Mouse (Mus musculus) forebrain, embryonic 13.5 days (tissue): ENCODE results near the gene Gm3336. TPM values are rescaled to one million over a fixed set of nuclear protein-coding genes. Genes with fewer than 3 reads are reported as not detected.

Experiments
- ATAC-seq: fragments of 200-750 bp; cut with Nextera tagmentation; 2 replicates; pipeline ENCODE4 v1.8.0; 2017
- H3K27ac ChIP-seq: fragments of 300-500 bp; sonication (generic); 2 replicates; pipeline ENCODE4 v1.5.1; 2015; ENCODE audit warnings: inconsistent platforms, mild to moderate bottlenecking, moderate library complexity
- H3K27me3 ChIP-seq: fragments of 300-500 bp; sonication (generic); 2 replicates; pipeline ENCODE4 v1.6.1; 2015; ENCODE audit warnings: mild to moderate bottlenecking, inconsistent platforms
- H3K36me3 ChIP-seq: fragments of 300-500 bp; sonication (generic); 2 replicates; pipeline ENCODE4 v1.6.1; 2015; ENCODE audit warnings: mild to moderate bottlenecking, inconsistent platforms; ENCODE audit not compliant: poor library complexity, severe bottlenecking
- H3K4me1 ChIP-seq: fragments of 300-500 bp; sonication (generic); 2 replicates; pipeline ENCODE4 v1.6.1; 2015; ENCODE audit warnings: inconsistent platforms
- H3K4me2 ChIP-seq: fragments of 300-500 bp; sonication (generic); 2 replicates; pipeline ENCODE4 v1.6.1; 2015; ENCODE audit warnings: inconsistent platforms, mild to moderate bottlenecking, moderate library complexity
- H3K4me3 ChIP-seq: fragments of 300-500 bp; sonication (generic); 2 replicates; pipeline ENCODE4 v1.5.1; 2015; ENCODE audit warnings: mild to moderate bottlenecking, inconsistent platforms
- H3K9ac ChIP-seq: fragments of 300-500 bp; sonication (generic); 2 replicates; pipeline ENCODE4 v1.6.1; 2015; ENCODE audit warnings: mild to moderate bottlenecking, inconsistent platforms
- H3K9me3 ChIP-seq: fragments of 300-500 bp; sonication (generic); replicated peaks from 2 replicates; pipeline ENCODE4 v1.6.1; 2016; ENCODE audit warnings: inconsistent platforms
- WGBS: fragments of 180-500 bp; shearing (Covaris S2); methylation state at CpG from one replicate; pipeline ENCODE4 v1.1.7; 2015; 5-methylcytosine and 5-hydroxymethylcytosine counted together
- polyA plus RNA-seq: library from polyadenylated mRNA; unstranded; fragments of >200 nt; fragmentation: Nextera tagmentation; extraction: Ambion mirVana; gene quantifications from 2 replicates; pipeline ENCODE4 v1.2.1, GENCODE M21; 2015

Gene Gm3336
- polyA plus RNA-seq, 1 experiment from 2014 or later, result not detected

- 89% methylated on average over 24 of the region's 24 CpGs for WGBS
These were observed 37.5 kb downstream of the Gm3336 start for GRCm38 (mm10) chr8:70755661-70756475.

DNA sequence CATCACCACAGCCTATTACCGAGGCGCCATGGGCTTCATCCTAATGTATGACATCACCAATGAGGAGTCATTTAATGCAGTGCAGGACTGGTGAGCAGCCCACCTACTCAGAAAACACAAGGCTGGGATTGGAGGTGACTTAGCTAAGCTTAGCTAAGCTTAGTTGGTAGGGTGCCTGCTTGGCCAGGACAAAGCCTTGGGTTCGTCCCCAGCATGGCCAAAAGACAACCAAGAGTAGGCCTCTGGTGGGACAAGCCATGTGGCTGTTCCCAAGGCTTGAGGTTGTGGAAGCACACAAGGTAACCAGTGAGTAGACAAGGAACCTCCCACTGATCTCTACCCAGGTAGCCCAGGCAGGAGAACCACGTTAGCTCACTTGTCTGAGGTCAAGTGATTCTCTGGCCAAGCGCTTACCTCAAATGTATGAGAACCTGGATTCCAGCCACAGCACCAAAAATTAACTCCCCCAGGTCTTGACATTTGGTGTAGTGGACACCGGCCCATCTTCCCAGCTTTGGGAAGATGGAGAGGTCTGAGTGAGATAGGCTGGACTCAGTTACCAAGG is 38.2 kb downstream of the Gm3336 start:
- no peak overlapping the region for H3K4me3 ChIP-seq
- peaks cover 52% of the 10 kb centered on the region for H3K4me1 ChIP-seq
- no peaks in the 10 kb centered on the region for H3K9me3 ChIP-seq
- no peak overlapping the region for H3K4me2 ChIP-seq
- WGBS, result 90% methylated on average over 6 of the region's 6 CpGs
- H3K27me3 ChIP-seq, result no peaks in the 10 kb centered on the region
- H3K36me3 ChIP-seq, result peaks cover 22% of the 10 kb centered on the region
- H3K27ac ChIP-seq, result no peak overlapping the region
- no peak overlapping the region for H3K9ac ChIP-seq
- no peak for ATAC-seq

More at GRCm38 (mm10) chr8:70755661-70756475, 37.5 kb downstream of the Gm3336 start:
- peak overlapping the region; percentile 83; the same call in 1 of the 2 replicates for H3K27ac ChIP-seq
- peak overlapping the region; percentile 73 for H3K4me3 ChIP-seq
- H3K9me3 ChIP-seq, result no peaks in the 10 kb centered on the region
- peaks cover 52% of the 10 kb centered on the region for H3K4me1 ChIP-seq
- H3K4me2 ChIP-seq, result peak overlapping the region; percentile 93
- ATAC-seq, result no peak
- peaks cover 22% of the 10 kb centered on the region for H3K36me3 ChIP-seq
- peak overlapping the region; percentile 85 for H3K9ac ChIP-seq
- no peaks in the 10 kb centered on the region for H3K27me3 ChIP-seq

- Histone ChIP-seq H3K9ac (no peak overlapping the region), H3K4me1 (peaks cover 52% of the 10 kb centered on the region)
These were observed 39.4 kb downstream of the Gm3336 start for GRCm38 (mm10) chr8:70757523-70758307.

DNA sequence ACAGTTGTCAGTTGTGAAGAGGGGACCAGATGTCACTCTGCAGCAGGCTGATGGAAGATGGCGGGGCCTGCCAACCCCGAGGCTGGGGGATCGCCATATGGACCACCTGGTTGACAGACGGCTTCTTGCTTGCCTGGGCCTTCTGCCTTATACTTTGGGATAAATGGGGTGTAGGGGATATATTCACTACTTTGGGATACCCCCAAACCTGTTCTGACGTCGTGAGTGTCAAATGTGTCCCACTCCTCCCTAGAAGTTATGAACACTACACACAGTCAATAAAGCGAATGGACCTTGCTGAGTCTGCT is 39.9 kb downstream of the Gm3336 start:
- Histone ChIP-seq H3K27ac (peak overlapping the region; percentile 74), H3K4me2 (peak overlapping the region; percentile 100; the same call in 1 of the 2 replicates), H3K4me3 (no peak overlapping the region), H3K27me3 (no peaks in the 10 kb centered on the region), H3K36me3 (peaks cover 22% of the 10 kb centered on the region), H3K9ac (no peak overlapping the region), H3K4me1 (peaks cover 52% of the 10 kb centered on the region), H3K9me3 (no peaks in the 10 kb centered on the region)
- 84% methylated on average over 7 of the region's 7 CpGs for WGBS
- ATAC-seq, result no peak

More at GRCm38 (mm10) chr8:70757523-70758307, 39.4 kb downstream of the Gm3336 start:
- H3K27ac ChIP-seq, result peak overlapping the region; percentile 74
- H3K36me3 ChIP-seq, result peaks cover 22% of the 10 kb centered on the region
- no peak for ATAC-seq
- H3K9me3 ChIP-seq, result no peaks in the 10 kb centered on the region
- no peaks in the 10 kb centered on the region for H3K27me3 ChIP-seq
- 65% methylated on average over 22 of the region's 22 CpGs for WGBS
- H3K4me2 ChIP-seq, result peak overlapping the region; percentile 4; the same call in 1 of the 2 replicates
- no peak overlapping the region for H3K4me3 ChIP-seq

DNA sequence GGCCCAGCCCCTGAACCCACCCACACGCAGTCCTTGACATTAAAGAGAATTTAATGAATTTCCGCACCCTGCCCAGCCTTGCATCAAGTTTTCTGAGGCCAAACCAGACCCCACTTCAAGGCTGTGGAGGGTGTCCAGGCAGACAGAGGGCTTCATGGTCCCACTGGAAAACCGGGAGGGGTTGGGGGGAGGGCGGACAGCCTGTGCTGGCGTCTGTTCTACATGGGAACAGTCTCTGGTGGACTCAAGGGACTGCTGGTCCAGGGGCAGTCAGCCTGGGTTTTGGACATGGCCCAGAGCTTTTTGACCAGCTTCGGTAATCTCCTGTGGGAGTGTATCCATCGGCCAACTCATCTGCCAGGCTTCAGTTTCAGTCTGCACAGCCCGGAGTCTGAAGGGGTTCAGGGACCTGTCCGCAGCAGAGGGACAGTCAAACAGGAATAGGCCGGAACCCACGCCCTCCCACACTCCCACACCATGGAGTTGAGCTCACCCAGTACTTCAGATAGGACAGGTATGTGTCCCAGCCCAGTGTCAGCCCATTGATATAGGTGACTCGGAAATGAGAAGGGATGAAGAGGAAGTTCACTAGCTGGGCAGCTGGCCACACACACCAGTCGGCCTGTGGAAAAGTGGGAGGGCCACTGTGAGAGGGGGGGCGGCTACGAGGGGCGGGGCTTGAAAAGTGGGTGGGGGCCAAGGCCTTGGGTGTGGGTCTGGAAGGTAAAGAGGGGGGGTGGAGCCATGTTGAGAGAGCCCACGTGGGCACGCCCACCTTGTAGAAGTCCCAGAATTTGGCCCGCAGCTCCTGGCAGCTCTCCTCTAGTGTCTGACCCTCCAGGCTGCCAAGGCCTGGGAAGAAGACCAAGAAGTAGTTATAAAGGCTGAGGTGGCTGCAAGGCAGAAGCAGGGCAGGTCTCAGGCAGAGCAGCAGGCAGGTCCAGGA is 40.5 kb downstream of the Gm3336 start:
- no peak for ATAC-seq
- Histone ChIP-seq H3K27me3 (no peaks in the 10 kb centered on the region), H3K9ac (0 out of 2 replicates have a peak overlapping the region, but pooled peaks have one; percentile 7), H3K36me3 (peaks cover 22% of the 10 kb centered on the region), H3K4me3 (no peak overlapping the region), H3K27ac (peak overlapping the region; percentile 74), H3K4me1 (peaks cover 52% of the 10 kb centered on the region), H3K4me2 (peak overlapping the region; percentile 100), H3K9me3 (no peaks in the 10 kb centered on the region)
- WGBS, result 71% methylated on average over 18 of the region's 19 CpGs

GRCm38 (mm10) chr8:70760350-70760749 is 42.0 kb downstream of the Gm3336 start:
- Histone ChIP-seq H3K4me1 (peaks cover 48% of the 10 kb centered on the region), H3K9ac (peak overlapping the region; percentile 83), H3K36me3 (peaks cover 22% of the 10 kb centered on the region), H3K4me2 (peak overlapping the region; percentile 100), H3K9me3 (no peaks in the 10 kb centered on the region), H3K27me3 (no peaks in the 10 kb centered on the region), H3K27ac (peak overlapping the region; percentile 76), H3K4me3 (peak overlapping the region; percentile 64)
- ATAC-seq, result peak; percentile 23; the same call in 1 of the 2 replicates
- WGBS, result under 1% methylated on average over 22 of the region's 22 CpGs

- peaks cover 22% of the 10 kb centered on the region for H3K36me3 ChIP-seq
These were observed 42.5 kb downstream of the Gm3336 start, which contains the start of gene Mpv17l2 for GRCm38 (mm10) chr8:70760775-70761406. Gene Mpv17l2, minus strand, starts transcription at chr8:70760946.

DNA sequence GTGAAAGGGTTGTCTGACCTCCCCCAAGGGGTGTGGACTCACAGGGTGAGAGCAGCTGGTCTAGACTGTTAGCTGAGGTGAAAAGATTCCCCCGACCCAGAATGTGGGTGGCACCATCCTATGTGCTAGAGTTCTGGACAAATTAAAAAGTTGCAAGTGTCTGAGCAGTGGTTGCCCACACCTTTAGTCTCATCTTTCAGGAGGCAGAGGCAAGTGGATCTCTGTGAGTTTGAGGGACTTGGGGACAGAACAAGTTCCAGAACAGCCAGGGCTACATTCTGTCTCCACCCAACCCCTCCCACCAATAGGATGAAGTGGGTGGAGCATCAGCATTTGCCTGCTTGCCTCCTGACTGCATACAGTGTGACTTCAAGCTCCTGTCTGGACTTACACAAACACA is 43.8 kb downstream of the Gm3336 start:
- H3K4me1 ChIP-seq, result peaks cover 47% of the 10 kb centered on the region
- no peak overlapping the region for H3K27ac ChIP-seq
- H3K4me3 ChIP-seq, result no peak overlapping the region
- H3K4me2 ChIP-seq, result no peak overlapping the region
- peaks cover 10% of the 10 kb centered on the region; the same call in 1 of the 2 replicates for H3K27me3 ChIP-seq
- WGBS, result 85% methylated on average over 1 of the region's 1 CpGs
- peaks cover 11% of the 10 kb centered on the region for H3K36me3 ChIP-seq
- no peaks in the 10 kb centered on the region for H3K9me3 ChIP-seq
- no peak for ATAC-seq
- H3K9ac ChIP-seq, result no peak overlapping the region

More at GRCm38 (mm10) chr8:70760775-70761406, 42.5 kb downstream of the Gm3336 start, which contains the start of gene Mpv17l2:
- under 1% methylated on average over 53 of the region's 55 CpGs for WGBS
- Histone ChIP-seq H3K4me3 (peak within 1 kb of the TSS; percentile 64), H3K4me1 (peaks cover 48% of the 10 kb centered on the region), H3K9me3 (no peaks in the 10 kb centered on the region), H3K4me2 (peak within 1 kb of the TSS; percentile 100), H3K9ac (peak within 1 kb of the TSS; percentile 83), H3K27me3 (peaks cover 2% of the 10 kb centered on the region; the same call in 1 of the 2 replicates), H3K27ac (peak within 1 kb of the TSS; percentile 76)
- peak; percentile 96 for ATAC-seq

- ATAC-seq, result no peak
- H3K27ac ChIP-seq, result no peak overlapping the region
- no peak overlapping the region for H3K4me3 ChIP-seq
- H3K9ac ChIP-seq, result no peak overlapping the region
- peaks cover 38% of the 10 kb centered on the region for H3K4me1 ChIP-seq
- H3K4me2 ChIP-seq, result no peak overlapping the region
- 5% methylated on average over 3 of the region's 3 CpGs for WGBS
- H3K27me3 ChIP-seq, result peaks cover 10% of the 10 kb centered on the region; the same call in 1 of the 2 replicates
- H3K9me3 ChIP-seq, result no peaks in the 10 kb centered on the region
- H3K36me3 ChIP-seq, result peaks cover 11% of the 10 kb centered on the region
These were observed 45.0 kb downstream of the Gm3336 start for GRCm38 (mm10) chr8:70763354-70763753.

GRCm38 (mm10) chr8:70764026-70764425 is 45.7 kb downstream of the Gm3336 start:
- WGBS, result 87% methylated on average over 8 of the region's 8 CpGs
- peaks cover 10% of the 10 kb centered on the region; the same call in 1 of the 2 replicates for H3K27me3 ChIP-seq
- ATAC-seq, result no peak

More at GRCm38 (mm10) chr8:70764026-70764425, 45.7 kb downstream of the Gm3336 start:
- Histone ChIP-seq H3K36me3 (peaks cover 18% of the 10 kb centered on the region), H3K4me3 (no peak overlapping the region), H3K27ac (no peak overlapping the region), H3K4me2 (no peak overlapping the region), H3K9ac (no peak overlapping the region), H3K9me3 (no peaks in the 10 kb centered on the region), H3K4me1 (peaks cover 31% of the 10 kb centered on the region)
